Mouse (Mus musculus): ENCODE data around the gene Rhox12. TPM values are rescaled to one million over a fixed set of nuclear protein-coding genes. Genes with fewer than 3 reads are reported as not detected.

Rhox12 gene
- polyA plus RNA-seq, 1 experiment from 2014 or later, result not detected

Other genes with a start within 250 kb of the Rhox12 start
- not detected in 2 replicates for gene Rhox8, start 232.0 kb downstream of the Rhox12 start, polyA plus RNA-seq (2014; fragmentation: Nextera tagmentation; extraction: Ambion mirVana)
- gene Rhox7b, start 213.7 kb downstream of the Rhox12 start, polyA plus RNA-seq (2014; fragmentation: Nextera tagmentation; extraction: Ambion mirVana), result not detected in 2 replicates
- gene Rhox9, start 209.1 kb downstream of the Rhox12 start, polyA plus RNA-seq (2014; fragmentation: Nextera tagmentation; extraction: Ambion mirVana), result not detected in 2 replicates
- gene Btg1-ps1, start 92.1 kb downstream of the Rhox12 start, polyA plus RNA-seq (2014; fragmentation: Nextera tagmentation; extraction: Ambion mirVana), result not detected in 2 replicates
- gene Btg1-ps2, start 67.8 kb downstream of the Rhox12 start, polyA plus RNA-seq (2014; fragmentation: Nextera tagmentation; extraction: Ambion mirVana), result not detected in 2 replicates
- not detected in 2 replicates for gene Rhox10, start 44.4 kb downstream of the Rhox12 start, polyA plus RNA-seq (2014; fragmentation: Nextera tagmentation; extraction: Ambion mirVana)
- gene Rhox11, start 25.8 kb downstream of the Rhox12 start, polyA plus RNA-seq (2014; fragmentation: Nextera tagmentation; extraction: Ambion mirVana), result not detected in 2 replicates
- gene Rhox13, start 10.3 kb upstream of the Rhox12 start, polyA plus RNA-seq (2014; fragmentation: Nextera tagmentation; extraction: Ambion mirVana), result not detected in 2 replicates
- gene Zbtb33, start 78.9 kb upstream of the Rhox12 start, polyA plus RNA-seq (2014; fragmentation: Nextera tagmentation; extraction: Ambion mirVana), result 9.9 and 15.8 TPM in 2 replicates
- 19.7 and 20.6 TPM in 2 replicates for gene Tmem255a, start 141.5 kb upstream of the Rhox12 start, polyA plus RNA-seq (2014; fragmentation: Nextera tagmentation; extraction: Ambion mirVana)
- gene Atp1b4, start 205.3 kb upstream of the Rhox12 start, polyA plus RNA-seq (2014; fragmentation: Nextera tagmentation; extraction: Ambion mirVana), result not detected in 2 replicates

All from hindbrain, embryonic 11.5 days (tissue).